Mouse (Mus musculus) heart, embryonic 15.5 days (tissue): ENCODE measurements around the gene Scgb2a2. TPM values are rescaled to one million over a fixed set of nuclear protein-coding genes. Genes with fewer than 3 reads are reported as not detected.
"Not testable (repeated sequence)": the region's sequence is repeated elsewhere in the genome, so short reads cannot be mapped to it uniquely, and the experiment has no call there.

Experiments used
- ATAC-seq: fragments of 200-750 bp; cut with Nextera tagmentation; replicated peaks from 2 replicates; pipeline ENCODE4 v1.8.0; 2017; ENCODE audit warnings: low read depth, moderate TSS enrichment; ENCODE audit not compliant: insufficient number of reproducible peaks, insufficient read depth, low FRiP score
- H3K27ac ChIP-seq: fragments of 300-500 bp; sonication (generic); 2 replicates; pipeline ENCODE4 v1.5.1; 2015; ENCODE audit warnings: mild to moderate bottlenecking, inconsistent platforms
- H3K27me3 ChIP-seq: fragments of 300-500 bp; sonication (generic); 2 replicates; pipeline ENCODE4 v1.6.1; 2015; ENCODE audit warnings: inconsistent platforms
- H3K36me3 ChIP-seq: fragments of 300-500 bp; sonication (generic); 2 replicates; pipeline ENCODE4 v1.6.1; 2015; ENCODE audit warnings: mild to moderate bottlenecking, inconsistent platforms
- H3K4me1 ChIP-seq: fragments of 300-500 bp; sonication (generic); replicated peaks from 2 replicates; pipeline ENCODE4 v1.6.1; 2015; ENCODE audit warnings: inconsistent platforms
- H3K4me2 ChIP-seq: fragments of 300-500 bp; sonication (generic); 2 replicates; pipeline ENCODE4 v1.6.1; 2015; ENCODE audit warnings: inconsistent platforms, mild to moderate bottlenecking, moderate library complexity
- H3K4me3 ChIP-seq: fragments of 300-500 bp; sonication (generic); 2 replicates; pipeline ENCODE4 v1.5.1; 2015; ENCODE audit warnings: mild to moderate bottlenecking, inconsistent platforms
- H3K9ac ChIP-seq: fragments of 300-500 bp; sonication (generic); 2 replicates; pipeline ENCODE4 v1.6.1; 2015; ENCODE audit warnings: mild to moderate bottlenecking, inconsistent platforms
- H3K9me3 ChIP-seq: fragments of 300-500 bp; sonication (generic); replicated peaks from 2 replicates; pipeline ENCODE4 v1.6.1; 2016; ENCODE audit warnings: inconsistent platforms
- WGBS: fragments of 180-500 bp; shearing (Covaris S2); methylation state at CpG from one replicate; pipeline ENCODE4 v1.1.7; 2015; ENCODE audit warnings: mixed read lengths; 5-methylcytosine and 5-hydroxymethylcytosine counted together
- microRNA-seq: library from miRNA; unstranded; fragments of <30 nt; microRNA quantifications from one replicate; pipeline ENCODE4, GENCODE M21; 2016
- polyA plus RNA-seq: library from polyadenylated mRNA; unstranded; fragments of >200 nt; fragmentation: Nextera tagmentation; extraction: Ambion mirVana; gene quantifications from 2 replicates; pipeline ENCODE4 v1.2.1, GENCODE M21; 2015

Gene Scgb2a2
- polyA plus RNA-seq, 1 experiment from 2014 or later: not detected

DNA sequence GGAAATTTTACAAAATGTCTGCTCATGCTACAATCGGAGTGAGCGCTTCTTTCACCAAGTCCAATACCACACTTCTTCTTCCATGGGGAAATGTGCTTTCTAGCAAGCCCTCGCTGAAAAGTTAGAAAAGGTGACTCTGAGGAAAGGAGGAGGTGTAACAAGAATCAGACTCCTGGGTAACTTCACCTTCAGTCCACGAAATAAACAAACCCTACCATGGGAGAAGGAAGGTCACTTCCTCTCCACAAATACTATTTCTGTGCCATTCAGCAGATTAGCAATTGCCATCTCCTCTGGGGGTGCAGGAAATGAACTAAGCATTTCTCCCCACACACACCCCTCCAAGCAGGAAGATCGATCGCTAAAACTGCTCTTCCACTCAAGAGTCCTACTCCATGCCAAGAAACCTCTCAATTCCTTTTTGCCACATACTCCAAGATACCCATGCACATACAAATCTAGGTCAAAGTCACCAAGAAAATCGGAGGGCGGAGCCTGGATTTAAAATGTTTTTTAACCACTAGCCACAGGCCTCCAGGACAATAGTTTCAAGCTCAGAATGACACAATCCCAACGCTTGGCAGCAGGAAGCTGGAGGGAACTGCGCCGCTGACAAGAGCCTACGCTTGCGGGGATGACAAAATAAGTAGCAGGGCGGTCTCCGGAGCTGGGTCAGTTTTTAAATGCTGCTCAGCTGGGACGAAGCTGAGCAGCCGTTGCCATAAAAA is 51.1 kb downstream of the Scgb2a2 start:
- WGBS: 8% methylated on average over 17 of the region's 17 CpGs
- no peak for ATAC-seq
- no peaks in the 10 kb centered on the region for H3K9me3 ChIP-seq
- peak overlapping the region; percentile 91 for H3K4me3 ChIP-seq
- H3K4me2 ChIP-seq: peak overlapping the region; percentile 83
- peaks cover 21% of the 10 kb centered on the region for H3K36me3 ChIP-seq
- H3K27me3 ChIP-seq: no peaks in the 10 kb centered on the region
- peak overlapping the region; percentile 85 for H3K27ac ChIP-seq
- peak overlapping the region; percentile 80 for H3K9ac ChIP-seq
- peaks cover 32% of the 10 kb centered on the region for H3K4me1 ChIP-seq

DNA sequence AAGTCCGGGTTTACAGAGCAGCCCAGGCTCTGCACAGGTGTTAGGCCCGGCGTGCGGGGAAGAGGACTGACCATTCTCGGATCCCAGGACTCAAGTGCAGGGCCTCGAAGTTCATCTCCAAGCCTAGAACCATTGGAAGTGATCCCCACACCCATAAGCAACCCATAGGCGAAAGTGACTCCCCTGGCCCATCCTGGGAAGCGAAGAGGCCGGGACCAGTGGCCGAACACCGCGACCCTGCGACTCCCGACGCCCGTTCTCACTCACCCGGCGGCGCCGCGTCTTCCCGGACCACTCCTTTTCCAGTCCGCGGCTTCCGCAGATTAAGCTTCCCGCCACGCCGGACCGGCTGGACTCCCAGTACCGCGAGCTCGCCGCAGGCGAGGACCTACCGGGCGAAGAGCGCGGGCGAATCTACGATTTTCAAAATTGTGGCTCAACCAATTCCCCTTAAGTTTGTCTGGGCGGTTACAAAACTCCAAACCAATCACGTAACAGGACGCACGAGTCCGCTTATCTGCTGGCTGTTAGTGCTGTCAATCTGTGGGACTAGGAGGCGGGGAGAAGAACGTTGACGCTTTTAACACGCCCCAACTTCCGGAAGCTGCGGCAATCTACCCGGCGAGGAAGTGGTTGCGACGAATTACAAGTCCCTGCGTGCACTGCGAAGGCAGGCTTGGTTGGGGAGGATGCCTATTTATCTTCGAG is 51.9 kb downstream of the Scgb2a2 start, which contains the start of gene Incenp:
TSS of gene Incenp (minus strand) at position 480 of the 708 bp plus-strand sequence.
- H3K9ac ChIP-seq: peak within 1 kb of the TSS; percentile 80
- H3K4me2 ChIP-seq: peak within 1 kb of the TSS; percentile 83
- peak within 1 kb of the TSS; percentile 92 for H3K27ac ChIP-seq
- peaks cover 13% of the 10 kb centered on the region for H3K36me3 ChIP-seq
- under 1% methylated on average over 58 of the region's 58 CpGs for WGBS
- ATAC-seq: peak; percentile 97
- no peaks in the 10 kb centered on the region for H3K27me3 ChIP-seq
- peak within 1 kb of the TSS; percentile 91 for H3K4me3 ChIP-seq
- peaks cover 32% of the 10 kb centered on the region for H3K4me1 ChIP-seq
- H3K9me3 ChIP-seq: no peaks in the 10 kb centered on the region

DNA sequence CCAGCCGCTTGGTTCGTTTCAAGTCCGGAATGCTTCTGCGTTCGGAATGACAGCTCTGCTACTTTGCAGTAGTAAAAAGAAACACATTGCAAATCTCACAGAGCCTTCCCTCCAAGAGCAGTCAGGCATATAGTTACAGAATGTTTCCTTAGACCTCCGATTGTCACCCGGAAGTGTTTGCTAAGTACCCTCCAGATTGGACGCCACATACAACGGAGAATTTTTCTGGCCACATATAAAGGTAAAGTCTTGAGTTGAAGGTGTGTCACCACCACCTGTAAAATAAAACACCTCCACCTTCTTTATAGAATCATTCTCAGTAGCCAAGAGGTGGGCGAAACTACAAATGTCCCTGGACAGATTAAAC is 52.4 kb downstream of the Scgb2a2 start:
- Histone ChIP-seq H3K4me3 (peak overlapping the region; percentile 91), H3K27ac (peak overlapping the region; percentile 92), H3K36me3 (peaks cover 8% of the 10 kb centered on the region; the same call in 1 of the 2 replicates), H3K4me2 (peak overlapping the region; percentile 73), H3K27me3 (no peaks in the 10 kb centered on the region), H3K9ac (peak overlapping the region; percentile 56), H3K9me3 (no peaks in the 10 kb centered on the region), H3K4me1 (peaks cover 32% of the 10 kb centered on the region)
- 7% methylated on average over 10 of the region's 10 CpGs for WGBS
- peak; percentile 52 for ATAC-seq

DNA sequence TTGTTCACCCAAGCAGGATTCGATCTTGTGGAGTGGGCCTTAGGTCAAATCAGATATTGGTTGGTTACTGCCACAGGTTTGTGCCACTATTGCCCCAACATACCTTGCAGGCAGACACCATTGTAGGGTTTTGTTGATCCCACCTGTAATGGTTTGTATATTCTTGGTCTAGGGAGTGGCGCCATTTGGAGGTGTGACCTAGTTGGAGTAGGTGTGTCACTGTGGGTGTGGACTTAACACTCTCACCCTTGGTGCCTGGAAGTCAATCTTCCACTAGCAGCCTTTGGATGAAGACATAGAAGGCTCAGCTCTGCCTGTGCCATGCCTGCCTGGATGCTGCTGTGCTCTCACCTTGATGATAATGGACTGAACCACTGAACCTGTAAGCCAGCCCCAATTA is 53.3 kb downstream of the Scgb2a2 start:
- H3K27me3 ChIP-seq, H3K9ac ChIP-seq, H3K4me3 ChIP-seq, H3K36me3 ChIP-seq, H3K27ac ChIP-seq, H3K9me3 ChIP-seq, H3K4me2 ChIP-seq, ATAC-seq: not testable (repeated sequence)
- H3K4me1 ChIP-seq: peaks cover 32% of the 10 kb centered on the region
- 92% methylated on average over 2 of the region's 2 CpGs for WGBS

Small RNA genes lying within 50 kb of the gene (microRNA-seq; reads per million reads assigned to microRNA genes)
- not detected for gene Gm22369

Other genes starting within 250 kb of the Scgb2a2 start
- 56.9 and 72.6 TPM in 2 replicates for gene Incenp, start 52.0 kb downstream of the Scgb2a2 start, polyA plus RNA-seq
- gene Fth1, start 133.0 kb downstream of the Scgb2a2 start, polyA plus RNA-seq: 1,879 and 1,985 TPM in 2 replicates
- gene Best1, start 154.1 kb downstream of the Scgb2a2 start, polyA plus RNA-seq: 0.19 and 0.25 TPM in 2 replicates
- gene Rab3il1, start 154.1 kb downstream of the Scgb2a2 start, polyA plus RNA-seq: 21.8 and 30.0 TPM in 2 replicates
- gene Fads3, start 194.0 kb downstream of the Scgb2a2 start, polyA plus RNA-seq: 39.4 and 43.9 TPM in 2 replicates